Mouse (Mus musculus) spleen, adult 2 months (tissue): Measurements from ENCODE around the gene Ppil4. TPM values are rescaled to one million over a fixed set of nuclear protein-coding genes. Genes with fewer than 3 reads are reported as not detected.

ENCODE experiments used
- DNase-seq, 2 experiments: peaks; one replicate each; pipeline versions ENCODE4 v3.0.0 to v3.0.0-alpha.2; 2012 to 2021; ENCODE audit warnings: low spot score in 2 of 2, low read depth in 1 of 2
- H3K27ac ChIP-seq: fragments of 200-500 bp; 2 replicates; pipeline ENCODE4 v1.5.1; 2012; ENCODE audit warnings: low read length, inconsistent platforms; ENCODE audit not compliant: insufficient read depth
- H3K27me3 ChIP-seq: fragments of 200-500 bp; 2 replicates; pipeline ENCODE4 v1.6.1; 2012; ENCODE audit warnings: mild to moderate bottlenecking, moderate library complexity, low read length, inconsistent platforms; ENCODE audit not compliant: control insufficient read depth, insufficient read depth
- H3K36me3 ChIP-seq: fragments of 200-500 bp; 2 replicates; pipeline ENCODE4 v1.6.1; 2012; ENCODE audit warnings: mild to moderate bottlenecking, low read length, inconsistent platforms; ENCODE audit not compliant: control insufficient read depth, insufficient read depth
- H3K4me1 ChIP-seq: fragments of 200-500 bp; 2 replicates; pipeline ENCODE4 v1.6.1; 2011; ENCODE audit warnings: inconsistent platforms; ENCODE audit not compliant: control insufficient read depth, insufficient read depth, insufficient read length
- H3K4me3 ChIP-seq: fragments of 200-500 bp; 2 replicates; pipeline ENCODE4 v1.5.1; 2011; ENCODE audit warnings: mild to moderate bottlenecking, inconsistent platforms; ENCODE audit not compliant: insufficient read depth, insufficient read length; ENCODE audit errors: extremely low read depth
- CTCF ChIP-seq: fragments of 200-500 bp; IDR thresholded peaks from 2 replicates; pipeline ENCODE4 v1.5.1; 2011; ENCODE audit warnings: mild to moderate bottlenecking, inconsistent platforms; ENCODE audit not compliant: insufficient read depth, insufficient read length, insufficient replicate concordance; ENCODE audit errors: extremely low read depth
- POLR2A ChIP-seq: fragments of 200-500 bp; IDR thresholded peaks from 2 replicates; pipeline ENCODE4 v1.6.1; 2011; ENCODE audit warnings: low read depth, low read length, inconsistent platforms
- WGBS: fragments of 180-500 bp; shearing (Covaris S2); methylation state at CpG from one replicate; pipeline ENCODE4 v1.1.7; 2018; 5-methylcytosine and 5-hydroxymethylcytosine counted together
- polyA plus RNA-seq: library from polyadenylated mRNA; depleted of rRNA; stranded (reverse); fragments of >200 nt; gene quantifications from 2 replicates; pipeline ENCODE4 v1.2.3, GENCODE M21; 2012

Ppil4 gene
- polyA plus RNA-seq, 1 experiment: 6.2 TPM

DNA sequence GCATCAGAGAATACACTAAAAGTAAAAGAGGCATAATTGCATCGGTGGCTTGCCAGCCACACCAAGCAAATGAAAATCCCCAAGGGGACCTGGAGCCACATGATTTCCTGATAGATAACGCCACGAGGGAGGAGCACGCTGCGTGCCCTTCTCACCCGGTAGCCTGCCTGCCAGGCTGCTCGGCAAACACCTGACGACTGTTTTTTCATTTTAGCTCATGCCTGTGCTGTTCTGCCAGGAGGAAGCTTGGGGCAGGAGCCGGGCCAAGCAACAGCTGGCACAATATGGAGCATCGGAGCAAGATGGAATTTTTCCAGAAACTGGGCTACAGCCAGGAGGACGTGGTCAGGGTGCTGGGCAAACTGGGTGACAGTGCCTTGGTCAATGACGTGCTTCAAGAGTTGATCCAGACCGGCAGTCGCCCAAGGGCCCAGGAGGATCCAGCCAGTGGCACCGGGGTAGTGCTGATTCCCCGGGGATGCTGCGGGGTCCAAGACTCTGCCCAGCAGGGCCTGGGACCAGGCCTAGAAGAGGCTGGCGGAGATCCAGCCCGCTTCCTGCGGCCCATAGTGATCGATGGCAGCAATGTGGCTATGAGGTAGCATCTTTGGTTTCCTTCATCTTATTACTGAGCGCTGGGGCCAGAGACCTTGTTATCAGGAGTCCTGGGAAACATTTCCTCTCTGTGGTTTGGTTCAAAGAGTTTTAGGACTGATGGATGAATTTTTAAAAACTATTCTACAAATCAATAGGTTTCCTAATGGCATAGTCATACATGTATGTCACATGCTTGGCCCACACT is 47.1 kb downstream of the Ppil4 start:
- Histone ChIP-seq H3K27me3 (no peaks in the 10 kb centered on the region), H3K4me3 (peak overlapping the region; percentile 55), H3K27ac (peak overlapping the region; percentile 91), H3K4me1 (peaks cover 58% of the 10 kb centered on the region), H3K36me3 (peaks cover 12% of the 10 kb centered on the region)
- no peak for TF ChIP-seq CTCF
- TF ChIP-seq POLR2A: peak; percentile 2; the same call in 1 of the 2 replicates
- peak; percentile 69 to 72 for DNase-seq
- 31% methylated on average over 22 of the region's 22 CpGs for WGBS

DNA sequence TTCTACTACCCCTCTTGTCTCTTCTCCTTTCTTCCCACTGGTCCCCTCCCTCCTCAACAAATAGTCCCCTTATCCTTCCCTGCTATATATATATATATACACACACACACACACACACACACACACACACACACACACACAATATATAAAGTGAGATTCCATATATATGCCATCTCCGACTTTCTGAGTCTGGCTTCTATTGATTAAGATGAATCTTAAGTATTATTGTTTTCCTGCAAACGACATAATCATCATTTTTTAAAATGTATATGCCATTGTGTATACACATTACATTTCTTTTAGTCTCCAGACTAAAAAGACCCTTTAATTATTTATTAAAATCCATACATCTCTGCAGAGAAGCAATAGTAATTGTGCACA is 47.7 kb downstream of the Ppil4 start:
- Histone ChIP-seq H3K36me3 (peaks cover 12% of the 10 kb centered on the region), H3K4me3 (no peak overlapping the region), H3K27ac (no peak overlapping the region; the same call in 1 of the 2 replicates), H3K4me1 (peaks cover 56% of the 10 kb centered on the region), H3K27me3 (no peaks in the 10 kb centered on the region)
- 89% methylated on average over 2 of the region's 2 CpGs for WGBS
- TF ChIP-seq POLR2A (no peak), CTCF (no peak)
- DNase-seq: no peak

DNA sequence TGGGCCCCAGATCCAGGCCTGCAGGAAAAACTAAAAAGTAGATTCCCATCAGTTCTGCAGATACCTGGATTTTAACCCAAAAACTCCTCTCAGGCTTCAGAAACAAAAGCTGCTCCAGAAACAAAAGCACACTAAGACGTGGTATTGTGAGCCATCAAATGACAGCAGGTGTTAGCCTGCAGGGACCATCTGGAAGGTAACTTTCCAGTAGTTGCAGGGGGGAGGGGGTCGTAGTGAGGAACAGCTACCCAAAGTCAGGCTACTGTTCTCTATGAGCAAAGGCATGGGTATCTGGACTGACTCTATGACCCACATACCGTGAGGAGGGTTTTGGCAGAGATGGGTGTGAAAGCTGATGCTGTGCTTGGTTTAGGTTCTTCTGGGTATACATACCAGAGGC is 48.1 kb downstream of the Ppil4 start:
- Histone ChIP-seq H3K4me1 (peaks cover 52% of the 10 kb centered on the region), H3K27me3 (no peaks in the 10 kb centered on the region), H3K27ac (peak overlapping the region; percentile 89), H3K4me3 (peak overlapping the region; percentile 10; the same call in 1 of the 2 replicates), H3K36me3 (peaks cover 12% of the 10 kb centered on the region)
- DNase-seq: no peak
- TF ChIP-seq CTCF (no peak), POLR2A (no peak)
- 56% methylated on average over 3 of the region's 3 CpGs for WGBS

DNA sequence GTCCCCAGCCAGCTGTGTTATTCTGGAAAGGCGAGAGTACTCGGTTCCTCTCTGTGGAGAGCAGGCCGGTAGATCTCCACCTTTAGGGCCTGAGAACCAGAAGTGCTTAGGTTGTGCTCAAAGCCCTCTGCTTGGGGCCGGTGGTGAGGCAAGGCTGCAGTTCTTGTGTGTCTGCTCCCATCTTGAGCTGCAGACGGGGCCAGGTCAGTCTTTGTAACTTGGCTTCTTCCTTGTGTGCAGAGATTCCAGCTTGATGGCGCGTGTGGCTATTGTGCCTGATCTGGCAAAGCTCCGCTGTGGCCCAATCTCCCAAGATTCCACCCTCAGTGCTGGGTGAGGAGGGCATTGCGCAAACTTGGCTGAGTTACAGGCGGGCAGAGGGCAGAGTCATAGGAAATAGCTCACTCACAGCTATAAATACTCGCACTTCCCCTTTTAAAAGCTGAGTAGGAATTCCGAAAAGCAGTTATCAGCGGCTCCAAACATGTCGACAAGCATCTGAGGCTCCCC is 48.9 kb downstream of the Ppil4 start:
- Histone ChIP-seq H3K4me3 (peak overlapping the region; percentile 44; the same call in 1 of the 2 replicates), H3K36me3 (peaks cover 10% of the 10 kb centered on the region), H3K27ac (peak overlapping the region; percentile 89), H3K4me1 (peaks cover 53% of the 10 kb centered on the region), H3K27me3 (no peaks in the 10 kb centered on the region)
- peak in 1 of 2 experiments; percentile 59 for DNase-seq
- TF ChIP-seq POLR2A (no peak), CTCF (no peak)
- WGBS: 11% methylated on average over 14 of the region's 14 CpGs

DNA sequence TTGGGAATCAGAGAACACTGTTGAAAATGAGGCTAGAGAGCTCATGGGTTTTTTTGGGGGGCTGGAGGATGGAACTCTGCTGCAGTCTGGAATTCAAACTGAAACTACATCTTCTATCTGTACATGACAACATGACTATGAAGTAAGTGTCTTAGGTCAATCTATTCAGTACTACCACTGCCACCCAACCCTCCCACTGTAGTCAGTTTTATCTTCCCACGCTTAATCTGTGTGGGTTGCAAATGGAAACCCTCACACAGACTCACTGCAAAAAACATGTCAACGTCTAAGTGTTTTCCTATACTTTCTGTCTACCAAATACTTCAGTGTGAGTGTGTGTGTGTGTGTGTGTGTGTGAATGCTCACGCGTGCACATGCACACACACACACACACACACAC is 50.5 kb downstream of the Ppil4 start:
- Histone ChIP-seq H3K27me3 (no peaks in the 10 kb centered on the region), H3K27ac (no peak overlapping the region), H3K36me3 (peaks cover 10% of the 10 kb centered on the region), H3K4me3 (no peak overlapping the region), H3K4me1 (peaks cover 59% of the 10 kb centered on the region)
- no peak for DNase-seq
- 64% methylated on average over 4 of the region's 4 CpGs for WGBS
- TF ChIP-seq CTCF (no peak), POLR2A (no peak)

DNA sequence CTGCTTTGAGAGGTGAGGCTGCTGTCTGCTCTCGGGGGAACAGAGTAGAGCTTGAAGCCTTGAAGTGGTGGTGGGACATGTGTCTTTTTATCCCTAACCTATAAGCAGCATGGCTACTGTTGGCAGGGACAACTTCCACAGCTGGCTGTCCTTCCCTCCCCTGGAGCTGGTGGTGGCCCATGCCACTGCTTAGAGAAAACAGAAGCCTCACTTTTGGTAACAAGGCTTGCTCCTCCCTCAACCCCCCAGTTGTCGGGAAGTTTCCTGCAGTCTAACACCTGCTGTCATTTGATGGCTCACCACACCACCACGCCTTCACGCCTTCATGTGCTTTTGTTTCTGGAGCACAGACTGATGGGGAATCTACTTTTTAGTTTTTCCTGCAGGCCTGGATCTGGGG is 51.5 kb downstream of the Ppil4 start:
- Histone ChIP-seq H3K4me1 (peaks cover 57% of the 10 kb centered on the region), H3K27me3 (no peaks in the 10 kb centered on the region), H3K36me3 (peaks cover 9% of the 10 kb centered on the region), H3K4me3 (no peak overlapping the region), H3K27ac (peak overlapping the region; percentile 14; the same call in 1 of the 2 replicates)
- 38% methylated on average over 4 of the region's 4 CpGs for WGBS
- DNase-seq: no peak
- no peak for TF ChIP-seq CTCF
- TF ChIP-seq POLR2A: no peak

DNA sequence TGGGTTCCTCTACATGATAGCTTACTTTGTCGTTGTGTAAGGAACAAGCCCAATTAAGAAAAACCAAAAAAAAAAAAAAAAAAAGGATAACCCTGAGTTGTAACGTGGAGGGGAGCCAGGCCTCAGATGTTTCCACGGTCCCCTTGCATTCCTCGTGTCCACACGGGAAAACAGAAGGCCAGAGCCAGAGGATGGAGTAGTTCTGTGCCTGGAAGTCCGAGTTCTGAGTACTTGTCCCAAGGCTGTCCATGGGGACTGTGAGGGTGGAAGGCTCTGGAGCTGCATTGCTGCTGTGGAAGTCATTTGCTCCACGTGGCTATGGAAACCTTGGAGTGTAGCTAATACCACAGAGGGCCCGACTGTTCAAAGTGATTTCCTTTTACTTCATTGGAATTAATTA is 52.4 kb downstream of the Ppil4 start:
- WGBS: 86% methylated on average over 8 of the region's 8 CpGs
- no peak for DNase-seq
- Histone ChIP-seq H3K36me3 (peaks cover 5% of the 10 kb centered on the region), H3K27me3 (no peaks in the 10 kb centered on the region), H3K4me1 (peaks cover 55% of the 10 kb centered on the region), H3K27ac (no peak overlapping the region), H3K4me3 (no peak overlapping the region)
- TF ChIP-seq CTCF (no peak), POLR2A (no peak)
